ENCODE assay signal across 21 mouse cellular contexts in the genomic region with DNA sequence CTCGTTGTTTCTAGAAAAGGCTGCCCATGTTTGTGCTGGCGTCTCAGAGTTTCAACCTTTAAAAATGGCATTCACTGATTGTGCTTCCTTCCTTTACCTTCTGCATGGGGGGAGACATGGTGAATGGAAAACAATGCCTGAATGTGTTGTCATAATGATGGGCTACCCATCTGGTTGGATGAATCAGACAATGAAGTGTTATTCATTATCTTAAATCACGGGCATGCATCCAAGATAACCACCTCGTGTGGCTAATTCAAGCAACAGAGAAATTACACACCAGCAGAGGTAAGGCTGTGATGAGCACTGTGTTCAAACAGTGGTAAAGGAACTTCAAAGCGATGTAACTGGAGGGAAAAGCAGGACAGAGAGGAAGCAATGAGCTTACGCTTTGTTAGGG.
DNase-seq lines count a peak whose midpoint lies in the region; TF ChIP-seq lines count a peak whose summit lies in the region.
"Had no signal": no experiment of that assay in that cellular context is flagged by ENCODE, and none has a peak within 500 bp of the region (broad histone marks: within the 10 kb centered on the region; RNA-seq: fewer than 3 reads in every experiment).

No protein-coding gene starts in this region.

- WGBS in heart, embryonic 10.5 days: 68% methylated on average over 6 of the region's 6 CpGs

- H3K27me3 ChIP-seq in heart, embryonic 10.5 days (ENCODE audit: insufficient read depth, poor library complexity, severe bottlenecking): no peaks in the 10 kb centered on the region; the same call in 1 of the 2 replicates
- H3K27me3 ChIP-seq: embryonic facial prominence, embryonic 15.5 days; forebrain, embryonic 15.5 days; heart, embryonic 15.5 days; hindbrain, embryonic 12.5 days had no signal

- no peaks in the 10 kb centered on the region for H3K9me3 ChIP-seq in heart, embryonic 10.5 days
- H3K9me3 ChIP-seq: embryonic facial prominence, embryonic 15.5 days; forebrain, embryonic 10.5 days; forebrain, embryonic 15.5 days; heart, embryonic 15.5 days; hindbrain, embryonic 12.5 days had no signal

- H3K4me3 ChIP-seq in heart, embryonic 10.5 days: no peak overlapping the region
- H3K4me3 ChIP-seq: embryonic facial prominence, embryonic 15.5 days; erythroblast, embryonic 14.5 days; forebrain, embryonic 10.5 days; forebrain, embryonic 15.5 days; heart, embryonic 15.5 days; hindbrain, embryonic 12.5 days had no signal

- DNase-seq in heart, adult 9 months (ENCODE audit: low spot score in 2 of 2): peak; percentile 1 to 20
- no peak for DNase-seq in heart, embryonic 10.5 days (ENCODE audit: low spot score)
- DNase-seq in layer of hippocampus, adult 11-12 months (ENCODE audit: low spot score): peak; percentile 22
- DNase-seq in layer of hippocampus, postnatal 10 days (ENCODE audit: low spot score in 2 of 2): no peak
- peak; percentile 44 for DNase-seq in retina, postnatal 1 day
- DNase-seq in retina, embryonic 14.5 days (ENCODE audit: low spot score): no peak
- DNase-seq in brain, embryonic 14.5 days (ENCODE audit: low read depth): peak; percentile 54
- no peak for DNase-seq in cerebellum, postnatal 14 days
- DNase-seq: adrenal gland, postnatal 10 days; cerebellum, adult 2 months; cerebellum, postnatal 10 days; embryo, embryonic 11 days; gastrocnemius, postnatal 14 days; heart, postnatal 14 days had no signal

- no peak overlapping the region for H3K27ac ChIP-seq in heart, embryonic 10.5 days
- H3K27ac ChIP-seq: embryonic facial prominence, embryonic 15.5 days; forebrain, embryonic 10.5 days; forebrain, embryonic 15.5 days; heart, embryonic 15.5 days; hindbrain, embryonic 12.5 days; hindbrain, postnatal 0 days had no signal

- no peak for TF ChIP-seq CTCF in brain, embryonic 14.5 days (IDR thresholded peaks at IDR 0.05; ENCODE audit: borderline replicate concordance, extremely low read depth, insufficient read depth, insufficient read length)

- TF ChIP-seq POLR2A in brain, embryonic 14.5 days (IDR thresholded peaks at IDR 0.05; ENCODE audit: borderline replicate concordance, extremely low read depth, insufficient read depth, insufficient read length, poor library complexity, severe bottlenecking): no peak

- no peaks in the 10 kb centered on the region for H3K36me3 ChIP-seq in heart, embryonic 10.5 days
- H3K36me3 ChIP-seq: embryonic facial prominence, embryonic 15.5 days; forebrain, embryonic 10.5 days; forebrain, embryonic 15.5 days; heart, embryonic 15.5 days; hindbrain, embryonic 12.5 days had no signal

- H3K4me1 ChIP-seq in heart, embryonic 10.5 days: no peaks in the 10 kb centered on the region
- H3K4me1 ChIP-seq: forebrain, embryonic 10.5 days had no signal

Comparison
In these comparisons a context has a peak if more than half of its experiments do, and no peak if none do; other contexts are left out.
1. DNase-seq: peak in heart, adult 9 months (2 of 2), layer of hippocampus, adult 11-12 months (single experiment), retina, postnatal 1 day (single experiment) and brain, embryonic 14.5 days (single experiment); none in heart, embryonic 10.5 days (single experiment), layer of hippocampus, postnatal 10 days (0 of 2), retina, embryonic 14.5 days (single experiment) and cerebellum, postnatal 14 days (0 of 2).